Mouse (Mus musculus) intestine, embryonic 14.5 days (tissue): ENCODE data around the gene Gpr183. TPM values are rescaled to one million over a fixed set of nuclear protein-coding genes. Genes with fewer than 3 reads are reported as not detected.

Source experiments
- ATAC-seq: fragments of 200-750 bp; cut with Nextera tagmentation; replicated peaks from 2 replicates; pipeline ENCODE4 v1.8.0; 2017; ENCODE audit warnings: low read depth, moderate number of reproducible peaks, moderate TSS enrichment, moderate library complexity; ENCODE audit not compliant: low FRiP score, low TSS enrichment
- DNase-seq: peaks from one replicate; pipeline ENCODE4 v3.0.0-alpha.2; 2018; ENCODE audit warnings: low spot score
- H3K27ac ChIP-seq: fragments of 300-500 bp; sonication (generic); 2 replicates; pipeline ENCODE4 v1.5.1; 2014; ENCODE audit warnings: low read depth, mild to moderate bottlenecking, control low read depth
- H3K27me3 ChIP-seq: fragments of 300-500 bp; sonication (generic); replicated peaks from 2 replicates; pipeline ENCODE4 v1.6.1; 2014; ENCODE audit warnings: low read length, control low read depth; ENCODE audit not compliant: control insufficient read depth, insufficient read depth
- H3K36me3 ChIP-seq: fragments of 300-500 bp; sonication (generic); 2 replicates; pipeline ENCODE4 v1.6.1; 2014; ENCODE audit warnings: low read length, control low read depth; ENCODE audit not compliant: control insufficient read depth, insufficient read depth
- H3K4me1 ChIP-seq: fragments of 300-500 bp; sonication (generic); replicated peaks from 2 replicates; pipeline ENCODE4 v1.6.1; 2014; ENCODE audit warnings: low read length, control low read depth, mixed read lengths; ENCODE audit not compliant: control insufficient read depth, insufficient read depth
- H3K4me2 ChIP-seq: fragments of 300-500 bp; sonication (generic); 2 replicates; pipeline ENCODE4 v1.6.1; 2014; ENCODE audit warnings: low read length
- H3K4me3 ChIP-seq: fragments of 300-500 bp; sonication (generic); 2 replicates; pipeline ENCODE4 v1.5.1; 2014; ENCODE audit warnings: low read depth, low read length, control low read depth, mixed read lengths
- H3K9ac ChIP-seq: fragments of 300-500 bp; sonication (generic); 2 replicates; pipeline ENCODE4 v1.6.1; 2014; ENCODE audit warnings: mild to moderate bottlenecking, low read length
- H3K9me3 ChIP-seq: fragments of 300-500 bp; sonication (generic); 2 replicates; pipeline ENCODE4 v1.6.1; 2016; ENCODE audit warnings: low read length, control low read depth; ENCODE audit not compliant: control insufficient read depth
- WGBS: fragments of 180-500 bp; shearing (Covaris S2); extraction: QIAGEN DNeasy Blood & Tissue Kit; methylation state at CpG from one replicate; pipeline ENCODE4 v1.1.7; 2014; 5-methylcytosine and 5-hydroxymethylcytosine counted together
- polyA plus RNA-seq: library from polyadenylated mRNA; unstranded; fragments of >200 nt; fragmentation: Nextera tagmentation; extraction: Ambion mirVana; gene quantifications from 2 replicates; pipeline ENCODE4 v1.2.1, GENCODE M21; 2014

Gene Gpr183
- polyA plus RNA-seq, 1 experiment from 2014 or later: 3.4 TPM

- Histone ChIP-seq H3K4me2 (no peak overlapping the region), H3K4me3 (no peak overlapping the region), H3K4me1 (no peaks in the 10 kb centered on the region; the same call in none of the 2 replicates), H3K27me3 (no peaks in the 10 kb centered on the region), H3K36me3 (peaks cover 18% of the 10 kb centered on the region), H3K9ac (no peak overlapping the region), H3K9me3 (no peaks in the 10 kb centered on the region), H3K27ac (no peak overlapping the region)
- no peak for DNase-seq
- 87% methylated on average over 3 of the region's 3 CpGs for WGBS
- no peak for ATAC-seq
These were observed 46.7 kb downstream of the Gpr183 start for GRCm38 (mm10) chr14:121918266-121918665.

- Histone ChIP-seq H3K4me1 (no peaks in the 10 kb centered on the region; the same call in none of the 2 replicates), H3K27me3 (no peaks in the 10 kb centered on the region), H3K4me3 (no peak overlapping the region), H3K9ac (no peak overlapping the region), H3K9me3 (no peaks in the 10 kb centered on the region), H3K27ac (no peak overlapping the region), H3K4me2 (no peak overlapping the region), H3K36me3 (peaks cover 26% of the 10 kb centered on the region)
- no peak for ATAC-seq
- DNase-seq: no peak
- WGBS: 88% methylated on average over 6 of the region's 6 CpGs
These were observed 48.5 kb downstream of the Gpr183 start for GRCm38 (mm10) chr14:121916311-121917094.

- no peaks in the 10 kb centered on the region; the same call in none of the 2 replicates for H3K4me1 ChIP-seq
- ATAC-seq (no peak), DNase-seq (no peak)
- no peaks in the 10 kb centered on the region for H3K27me3 ChIP-seq
- no peak within 1 kb of the TSS for H3K4me3 ChIP-seq
- peaks cover 32% of the 10 kb centered on the region for H3K36me3 ChIP-seq
- H3K4me2 ChIP-seq: no peak within 1 kb of the TSS
- 53% methylated on average over 8 of the region's 8 CpGs for WGBS
- no peak within 1 kb of the TSS for H3K9ac ChIP-seq
- no peaks in the 10 kb centered on the region for H3K9me3 ChIP-seq
- H3K27ac ChIP-seq: no peak within 1 kb of the TSS
These were observed 49.4 kb downstream of the Gpr183 start, which contains the start of gene Gpr18 for GRCm38 (mm10) chr14:121915621-121916020. TSS of gene Gpr18 (minus strand) at chr14:121915781.

DNA sequence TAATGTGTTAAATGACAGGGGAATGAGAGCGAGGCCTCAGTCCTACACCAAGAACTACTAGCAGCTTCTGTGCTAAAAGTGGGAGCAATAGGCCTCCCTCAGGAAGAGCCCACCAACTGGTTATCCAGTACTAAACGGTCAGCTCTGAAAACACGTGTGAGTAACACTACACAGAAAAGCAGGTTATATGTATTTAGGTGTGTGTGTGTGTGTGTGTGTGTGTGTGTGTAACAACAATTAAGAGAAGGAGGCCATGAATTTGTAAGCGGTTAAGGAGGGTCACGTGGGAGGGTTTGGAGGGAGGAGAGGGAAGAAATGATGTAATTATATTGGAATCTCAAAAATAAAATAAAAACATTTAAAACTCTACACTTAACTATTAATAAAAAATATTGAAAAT is 49.9 kb downstream of the Gpr183 start:
- DNase-seq (no peak), ATAC-seq (no peak)
- Histone ChIP-seq H3K27me3 (no peaks in the 10 kb centered on the region), H3K4me2 (no peak overlapping the region), H3K4me1 (no peaks in the 10 kb centered on the region; the same call in 1 of the 2 replicates), H3K9ac (no peak overlapping the region), H3K27ac (no peak overlapping the region), H3K4me3 (no peak overlapping the region), H3K9me3 (no peaks in the 10 kb centered on the region), H3K36me3 (peaks cover 36% of the 10 kb centered on the region)
- WGBS: 86% methylated on average over 5 of the region's 5 CpGs

DNA sequence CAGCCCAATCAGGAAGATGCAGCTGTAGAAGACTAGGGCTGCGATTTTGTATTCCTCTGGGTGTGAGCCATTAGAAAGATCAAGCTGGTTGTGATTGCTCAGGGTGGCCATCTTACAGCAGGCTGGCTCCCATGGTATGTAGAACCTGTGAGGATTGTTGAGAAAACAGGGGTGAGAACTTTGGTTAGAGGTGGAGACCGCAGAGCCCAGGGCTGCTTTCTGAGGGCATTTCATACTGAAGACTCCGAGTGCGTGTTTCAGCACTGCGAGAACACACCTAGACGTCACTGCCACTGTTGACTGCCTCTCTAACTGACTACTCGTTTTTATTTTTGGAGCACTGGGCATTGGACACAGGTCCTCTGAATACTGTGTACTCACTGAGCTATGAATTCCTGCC is 52.5 kb downstream of the Gpr183 start:
- Histone ChIP-seq H3K27ac (no peak overlapping the region), H3K36me3 (peaks cover 56% of the 10 kb centered on the region)
- 91% methylated on average over 7 of the region's 7 CpGs for WGBS

DNA sequence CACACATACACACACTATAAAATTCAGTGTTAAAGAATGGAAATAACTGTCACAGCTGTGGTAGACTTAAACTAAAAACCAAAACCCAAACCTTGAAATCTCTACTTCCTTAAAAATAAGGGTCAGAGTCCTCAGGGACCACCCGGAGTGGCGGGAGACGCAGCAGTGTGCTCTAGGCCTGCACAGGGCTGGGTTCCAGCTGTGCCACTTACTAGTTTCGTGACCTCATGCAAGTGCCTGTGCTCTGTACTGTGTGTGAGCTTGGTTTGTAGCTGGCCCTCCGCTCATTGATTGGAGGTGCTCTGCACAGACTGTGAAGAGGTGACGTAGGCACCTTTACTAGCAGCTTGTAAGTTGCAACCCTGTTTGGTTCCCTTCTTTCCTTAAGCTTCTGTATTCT is 55.1 kb downstream of the Gpr183 start:
- 90% methylated on average over 6 of the region's 6 CpGs for WGBS
- Histone ChIP-seq H3K27me3 (no peaks in the 10 kb centered on the region), H3K4me1 (no peaks in the 10 kb centered on the region), H3K9ac (no peak overlapping the region), H3K9me3 (no peaks in the 10 kb centered on the region), H3K27ac (no peak overlapping the region), H3K36me3 (peaks cover 55% of the 10 kb centered on the region), H3K4me3 (no peak overlapping the region), H3K4me2 (no peak overlapping the region)
- no peak for DNase-seq
- ATAC-seq: no peak

More for the DNA sequence above, 52.5 kb downstream of the Gpr183 start:
- no peak overlapping the region for H3K9ac ChIP-seq
- H3K4me1 ChIP-seq: no peaks in the 10 kb centered on the region
- DNase-seq (no peak), ATAC-seq (no peak)
- H3K9me3 ChIP-seq: no peaks in the 10 kb centered on the region
- no peaks in the 10 kb centered on the region for H3K27me3 ChIP-seq
- H3K4me3 ChIP-seq: no peak overlapping the region
- H3K4me2 ChIP-seq: no peak overlapping the region

- WGBS: 85% methylated on average over 11 of the region's 11 CpGs
- H3K4me3 ChIP-seq: no peak overlapping the region
- H3K9me3 ChIP-seq: no peaks in the 10 kb centered on the region
- no peak overlapping the region for H3K9ac ChIP-seq
- ATAC-seq (no peak), DNase-seq (no peak)
- H3K4me2 ChIP-seq: no peak overlapping the region
- peaks cover 52% of the 10 kb centered on the region for H3K36me3 ChIP-seq
- no peaks in the 10 kb centered on the region for H3K4me1 ChIP-seq
- H3K27ac ChIP-seq: no peak overlapping the region
- H3K27me3 ChIP-seq: no peaks in the 10 kb centered on the region
These were observed 57.9 kb downstream of the Gpr183 start for GRCm38 (mm10) chr14:121906992-121907681.

GRCm38 (mm10) chr14:121906341-121906991 is 58.5 kb downstream of the Gpr183 start:
- no peak overlapping the region for H3K4me2 ChIP-seq
- H3K4me3 ChIP-seq: no peak overlapping the region
- DNase-seq (no peak), ATAC-seq (no peak)
- H3K27me3 ChIP-seq: no peaks in the 10 kb centered on the region
- H3K4me1 ChIP-seq: no peaks in the 10 kb centered on the region
- no peaks in the 10 kb centered on the region for H3K9me3 ChIP-seq
- peaks cover 45% of the 10 kb centered on the region for H3K36me3 ChIP-seq
- WGBS: 85% methylated on average over 8 of the region's 8 CpGs
- no peak overlapping the region for H3K9ac ChIP-seq
- no peak overlapping the region for H3K27ac ChIP-seq
